Mouse (Mus musculus) hindbrain, embryonic 14.5 days (tissue): ENCODE results near the gene Ugt3a2. TPM values are rescaled to one million over a fixed set of nuclear protein-coding genes. Genes with fewer than 3 reads are reported as not detected.

Experiments used
- ATAC-seq: fragments of 200-750 bp; cut with Nextera tagmentation; 2 replicates; pipeline ENCODE4 v1.8.0; 2017; ENCODE audit warnings: moderate number of reproducible peaks, mild to moderate bottlenecking, moderate TSS enrichment, moderate library complexity; ENCODE audit not compliant: low FRiP score
- DNase-seq: peaks from one replicate; pipeline ENCODE4 v3.0.0-alpha.2; 2015; ENCODE audit warnings: low spot score
- H3K27ac ChIP-seq: fragments of 300-500 bp; sonication (generic); 2 replicates; pipeline ENCODE4 v1.5.1; 2014; ENCODE audit warnings: mild to moderate bottlenecking, moderate library complexity
- H3K27me3 ChIP-seq: fragments of 300-500 bp; sonication (generic); 2 replicates; pipeline ENCODE4 v1.6.1; 2014; ENCODE audit warnings: mild to moderate bottlenecking, low read length, mixed read lengths; ENCODE audit not compliant: control insufficient read depth, insufficient read depth
- H3K36me3 ChIP-seq: fragments of 300-500 bp; sonication (generic); replicated peaks from 2 replicates; pipeline ENCODE4 v1.6.1; 2014; ENCODE audit not compliant: control insufficient read depth, insufficient read depth
- H3K4me1 ChIP-seq: fragments of 300-500 bp; sonication (generic); replicated peaks from 2 replicates; pipeline ENCODE4 v1.6.1; 2014; ENCODE audit warnings: antibody characterized with exemption, low read length, mixed read lengths; ENCODE audit not compliant: control insufficient read depth, insufficient read depth
- H3K4me2 ChIP-seq: fragments of 300-500 bp; sonication (generic); replicated peaks from 2 replicates; pipeline ENCODE4 v1.6.1; 2014; ENCODE audit warnings: mild to moderate bottlenecking, moderate library complexity
- H3K4me3 ChIP-seq: fragments of 300-500 bp; sonication (generic); replicated peaks from 2 replicates; pipeline ENCODE4 v1.5.1; 2014; ENCODE audit warnings: mild to moderate bottlenecking, low read length
- H3K9ac ChIP-seq: fragments of 300-500 bp; sonication (generic); 2 replicates; pipeline ENCODE4 v1.6.1; 2014
- H3K9me3 ChIP-seq: fragments of 300-500 bp; sonication (generic); 2 replicates; pipeline ENCODE4 v1.6.1; 2016; ENCODE audit warnings: low read length; ENCODE audit not compliant: control insufficient read depth
- WGBS: fragments of 180-500 bp; shearing (Covaris S2); extraction: QIAGEN DNeasy Blood & Tissue Kit; methylation state at CpG from one replicate; pipeline ENCODE4 v1.1.7; 2014; 5-methylcytosine and 5-hydroxymethylcytosine counted together
- polyA plus RNA-seq: library from polyadenylated mRNA; unstranded; fragments of >200 nt; fragmentation: Nextera tagmentation; extraction: Ambion mirVana; gene quantifications from 2 replicates; pipeline ENCODE4 v1.2.1, GENCODE M21; 2014

Ugt3a2 gene
- not detected in 2 replicates for polyA plus RNA-seq

DNA sequence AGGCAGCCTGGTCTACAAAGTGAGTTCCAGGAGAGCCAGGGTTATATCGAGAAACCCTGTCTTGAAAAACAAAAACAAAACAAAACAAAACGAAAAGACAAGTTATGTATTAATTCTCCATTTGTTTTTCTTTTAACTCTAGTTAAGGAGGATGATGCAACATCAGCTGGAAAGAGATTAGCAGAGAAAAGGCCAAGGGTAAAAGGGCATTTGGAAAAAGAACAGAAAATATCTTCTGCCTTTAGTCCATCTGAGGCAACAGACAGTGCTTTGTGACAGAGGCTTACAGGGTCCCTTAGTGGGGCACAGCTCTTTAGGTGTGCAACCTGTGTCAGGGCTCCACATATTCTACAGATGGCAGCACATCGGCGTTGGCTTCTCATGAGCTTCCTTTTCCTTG lies at the start of gene Ugt3a2:
Gene Ugt3a2, plus strand, starts transcription at position 210 of the 400 bp plus-strand sequence.
- Histone ChIP-seq H3K4me3 (no peak within 1 kb of the TSS), H3K4me2 (no peak within 1 kb of the TSS), H3K36me3 (no peaks in the 10 kb centered on the region), H3K9me3 (no peaks in the 10 kb centered on the region), H3K27me3 (no peaks in the 10 kb centered on the region), H3K27ac (no peak within 1 kb of the TSS), H3K4me1 (no peaks in the 10 kb centered on the region), H3K9ac (no peak within 1 kb of the TSS)
- ATAC-seq (no peak), DNase-seq (no peak)
- 92% methylated on average over 4 of the region's 4 CpGs for WGBS

DNA sequence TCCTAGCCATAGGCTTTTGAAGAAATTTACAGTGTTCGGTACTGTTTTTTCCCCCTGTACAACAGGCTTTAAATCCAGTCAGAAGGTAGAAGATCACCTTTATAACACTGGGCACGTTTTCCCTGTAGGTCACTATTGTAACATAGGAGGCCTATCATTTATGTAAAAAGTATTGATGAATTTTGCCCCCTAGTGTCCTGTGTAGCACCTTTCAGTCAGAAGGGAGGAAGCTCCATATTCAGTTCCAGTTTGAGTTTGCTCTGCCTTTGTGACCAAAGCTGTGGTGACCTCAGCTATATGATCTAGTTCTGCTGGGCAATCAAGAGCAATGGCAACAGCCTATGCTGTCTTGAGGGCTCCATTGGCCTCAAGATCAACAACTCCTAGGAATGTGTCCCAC lies 45.7 kb upstream of the Ugt3a2 start:
- 75% methylated on average over 2 of the region's 2 CpGs for WGBS

DNA sequence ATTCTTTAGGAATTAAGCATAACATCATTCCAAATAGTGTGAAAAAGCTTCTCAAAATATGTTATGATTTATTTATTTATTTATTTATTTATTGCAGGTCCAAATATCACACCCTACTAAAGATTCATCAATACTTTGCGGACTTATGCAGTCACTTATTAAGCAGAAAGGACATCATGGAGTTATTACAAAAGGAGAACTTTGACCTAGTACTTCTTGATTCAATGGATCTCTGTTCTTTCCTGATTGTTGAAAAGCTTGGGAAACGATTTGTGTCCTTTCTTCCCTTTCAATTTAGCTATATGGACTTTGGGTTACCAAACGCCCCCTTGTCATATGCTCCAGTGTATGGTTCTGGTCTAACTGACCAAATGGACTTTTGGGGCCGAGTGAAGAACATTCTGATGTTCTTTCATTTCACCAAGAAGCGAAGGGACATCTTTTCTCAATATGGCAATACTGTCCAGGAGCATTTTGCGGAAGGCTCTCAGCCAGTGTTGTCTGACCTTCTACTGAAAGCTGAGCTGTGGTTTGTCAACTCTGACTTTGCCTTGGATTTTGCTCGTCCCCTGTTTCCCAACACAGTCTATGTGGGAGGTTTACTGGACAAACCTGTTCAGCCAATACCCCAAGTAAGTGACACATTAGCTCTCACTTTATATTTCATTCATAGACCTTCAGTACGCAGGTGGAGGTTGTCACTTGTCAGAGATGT lies 29.2 kb upstream of the Ugt3a2 start:
- Histone ChIP-seq H3K4me2 (no peak overlapping the region), H3K36me3 (no peaks in the 10 kb centered on the region), H3K27ac (no peak overlapping the region), H3K4me3 (no peak overlapping the region), H3K27me3 (no peaks in the 10 kb centered on the region), H3K9ac (no peak overlapping the region), H3K9me3 (no peaks in the 10 kb centered on the region), H3K4me1 (no peaks in the 10 kb centered on the region)
- ATAC-seq (no peak), DNase-seq (peak; percentile 23)
- WGBS = 86% methylated on average over 8 of the region's 8 CpGs

More for the DNA sequence above, 45.7 kb upstream of the Ugt3a2 start:
- Histone ChIP-seq H3K9ac (no peak overlapping the region), H3K27me3 (no peaks in the 10 kb centered on the region), H3K27ac (no peak overlapping the region), H3K9me3 (no peaks in the 10 kb centered on the region), H3K4me2 (no peak overlapping the region), H3K36me3 (no peaks in the 10 kb centered on the region), H3K4me1 (no peaks in the 10 kb centered on the region), H3K4me3 (no peak overlapping the region)
- no peak for ATAC-seq
- DNase-seq = no peak

DNA sequence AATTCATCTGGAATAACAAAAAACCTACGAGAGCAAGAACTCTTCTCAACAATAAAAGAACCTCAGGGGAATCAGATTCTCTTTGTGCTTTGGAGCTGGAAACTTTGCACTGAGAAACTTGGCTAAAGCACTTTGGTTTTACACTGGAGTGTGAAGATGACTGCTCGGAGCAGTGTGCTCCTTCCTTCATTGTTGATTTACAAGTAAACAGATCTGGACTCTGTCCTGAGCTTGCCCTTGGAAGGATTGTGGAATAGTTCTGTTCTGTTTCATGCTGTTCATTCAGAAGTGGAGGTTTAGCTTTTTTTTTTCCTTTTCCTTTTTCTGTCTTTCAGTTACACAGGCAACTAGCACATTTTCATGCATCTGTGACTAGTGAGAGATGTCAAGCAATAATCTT lies 754 bp upstream of the Ugt3a2 start:
- Histone ChIP-seq H3K27ac (no peak overlapping the region), H3K9me3 (no peaks in the 10 kb centered on the region), H3K9ac (no peak overlapping the region), H3K4me3 (no peak overlapping the region), H3K36me3 (no peaks in the 10 kb centered on the region), H3K4me1 (no peaks in the 10 kb centered on the region), H3K4me2 (no peak overlapping the region), H3K27me3 (no peaks in the 10 kb centered on the region)
- ATAC-seq (no peak), DNase-seq (no peak)
- WGBS = 76% methylated on average over 2 of the region's 2 CpGs

DNA sequence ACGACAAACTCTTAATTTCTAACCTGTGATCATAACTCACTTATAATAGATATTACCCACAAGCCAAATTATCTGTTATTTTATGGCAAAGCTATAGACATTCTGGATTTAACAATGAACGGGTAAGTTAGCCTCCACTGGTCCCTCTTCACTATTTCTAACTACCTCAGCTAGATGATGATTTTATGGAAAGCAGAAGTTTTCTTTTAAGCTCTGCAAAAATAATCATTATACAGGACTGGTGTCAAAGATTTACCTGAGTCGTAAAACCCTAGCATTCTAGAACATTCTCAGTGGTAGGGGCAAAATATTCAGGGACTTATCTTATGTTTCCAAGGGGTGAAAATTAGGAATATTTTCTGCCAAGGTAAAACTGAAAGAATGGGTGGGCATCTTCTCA lies 1.3 kb downstream of the Ugt3a2 start:
- Histone ChIP-seq H3K9me3 (no peaks in the 10 kb centered on the region), H3K36me3 (no peaks in the 10 kb centered on the region), H3K27ac (no peak overlapping the region), H3K4me1 (no peaks in the 10 kb centered on the region), H3K4me3 (no peak overlapping the region), H3K27me3 (no peaks in the 10 kb centered on the region), H3K9ac (no peak overlapping the region), H3K4me2 (no peak overlapping the region)
- no peak for DNase-seq
- no peak for ATAC-seq
- WGBS = 94% methylated on average over 3 of the region's 3 CpGs

DNA sequence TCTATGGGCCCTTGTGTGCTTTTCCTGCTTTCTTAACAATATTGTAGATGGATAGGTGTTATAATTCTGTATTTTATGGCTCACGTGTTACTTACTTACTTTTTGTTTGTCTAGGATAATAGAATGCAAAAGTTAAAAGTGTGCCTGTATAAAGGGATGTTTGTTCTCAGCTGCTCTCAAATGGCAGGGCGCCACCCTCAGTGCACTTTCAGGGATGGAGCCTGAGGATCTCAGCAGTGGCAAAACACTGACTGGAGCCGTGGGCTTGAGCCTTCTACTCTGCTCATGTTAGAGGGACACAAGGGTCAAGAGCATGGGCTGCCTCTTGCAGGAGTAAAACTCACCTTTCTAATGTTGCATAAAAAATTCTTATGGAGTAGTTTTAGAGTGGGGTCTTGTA lies 1.7 kb downstream of the Ugt3a2 start:
- Histone ChIP-seq H3K4me3 (no peak overlapping the region), H3K36me3 (no peaks in the 10 kb centered on the region), H3K4me1 (no peaks in the 10 kb centered on the region), H3K9ac (no peak overlapping the region), H3K9me3 (no peaks in the 10 kb centered on the region), H3K27me3 (no peaks in the 10 kb centered on the region), H3K27ac (no peak overlapping the region), H3K4me2 (no peak overlapping the region)
- WGBS = 73% methylated on average over 3 of the region's 3 CpGs
- ATAC-seq (no peak), DNase-seq (no peak)

DNA sequence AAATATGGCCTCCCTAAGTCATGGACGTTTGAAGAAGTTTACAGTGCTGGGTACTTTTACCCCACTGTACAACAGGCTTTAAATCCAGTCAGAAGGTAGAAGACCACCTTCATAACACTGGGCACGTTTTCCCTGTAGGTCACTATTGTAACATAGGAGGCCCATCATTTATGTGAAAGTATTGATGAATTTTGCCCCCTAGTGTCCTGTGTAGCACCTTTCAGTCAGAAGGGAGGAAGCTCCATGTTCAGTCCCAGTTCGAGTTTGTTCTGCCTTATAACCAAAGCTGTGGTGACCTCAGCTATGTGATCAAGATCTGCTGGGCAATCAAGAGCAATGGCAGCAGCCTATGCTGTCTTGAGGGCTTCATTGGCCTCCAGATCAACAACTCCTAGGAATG lies 13.4 kb downstream of the Ugt3a2 start:
- Histone ChIP-seq H3K4me3 (no peak overlapping the region), H3K9me3 (no peaks in the 10 kb centered on the region), H3K4me1 (no peaks in the 10 kb centered on the region), H3K27me3 (no peaks in the 10 kb centered on the region), H3K4me2 (no peak overlapping the region), H3K36me3 (no peaks in the 10 kb centered on the region), H3K27ac (no peak overlapping the region), H3K9ac (no peak overlapping the region)
- ATAC-seq (no peak), DNase-seq (no peak)
- 59% methylated on average over 3 of the region's 3 CpGs for WGBS

DNA sequence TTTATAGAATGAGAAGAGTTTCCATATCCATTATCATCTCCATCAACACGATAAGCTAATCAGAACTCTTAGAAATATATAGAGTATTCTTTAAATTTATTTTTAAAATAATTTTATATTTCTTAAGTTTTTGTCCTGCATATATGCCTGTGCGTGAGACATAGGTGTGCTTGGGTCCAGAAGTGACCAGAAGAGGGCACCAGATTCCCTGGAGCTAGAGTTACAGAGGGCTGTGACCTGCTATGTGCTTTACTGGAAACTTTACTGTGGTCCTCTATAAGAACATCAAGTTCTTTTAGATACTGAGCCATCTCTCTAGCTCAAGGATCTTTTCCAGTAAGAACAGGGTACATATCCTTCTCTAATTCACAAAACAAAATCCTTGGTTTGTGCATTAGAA lies 27.5 kb downstream of the Ugt3a2 start:
- Histone ChIP-seq H3K4me2 (no peak overlapping the region), H3K9me3 (no peaks in the 10 kb centered on the region), H3K27ac (no peak overlapping the region), H3K36me3 (no peaks in the 10 kb centered on the region), H3K4me3 (no peak overlapping the region), H3K9ac (no peak overlapping the region), H3K4me1 (no peaks in the 10 kb centered on the region), H3K27me3 (no peaks in the 10 kb centered on the region)
- WGBS = 76% methylated on average over 2 of the region's 2 CpGs
- DNase-seq = no peak
- ATAC-seq = no peak

DNA sequence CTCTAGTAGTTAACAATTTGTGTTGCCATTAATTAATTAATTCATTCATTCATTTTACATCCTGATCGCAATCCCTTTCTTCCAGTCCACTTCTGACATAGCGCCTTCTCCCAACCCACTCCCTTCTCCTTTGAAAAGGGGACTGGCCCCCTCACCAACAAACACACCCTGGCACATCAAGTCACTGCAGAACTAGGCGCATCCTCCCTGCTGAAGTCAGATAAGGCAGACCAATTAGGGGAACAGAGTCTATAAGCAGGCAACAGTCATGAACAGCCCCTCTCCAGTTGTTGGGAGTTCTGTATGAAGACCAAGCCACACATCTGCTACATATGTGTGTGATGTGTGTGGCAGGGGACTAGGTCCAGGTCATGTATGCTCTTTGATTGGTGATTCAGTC lies 33.4 kb downstream of the Ugt3a2 start:
- no peak overlapping the region for H3K4me3 ChIP-seq
- WGBS = 98% methylated on average over 3 of the region's 3 CpGs
- H3K9ac ChIP-seq = no peak overlapping the region
- no peak overlapping the region for H3K27ac ChIP-seq
- H3K27me3 ChIP-seq = no peaks in the 10 kb centered on the region
- H3K4me1 ChIP-seq = no peaks in the 10 kb centered on the region
- H3K36me3 ChIP-seq = no peaks in the 10 kb centered on the region
- H3K4me2 ChIP-seq = no peak overlapping the region
- H3K9me3 ChIP-seq = no peaks in the 10 kb centered on the region
- no peak for ATAC-seq
- no peak for DNase-seq

DNA sequence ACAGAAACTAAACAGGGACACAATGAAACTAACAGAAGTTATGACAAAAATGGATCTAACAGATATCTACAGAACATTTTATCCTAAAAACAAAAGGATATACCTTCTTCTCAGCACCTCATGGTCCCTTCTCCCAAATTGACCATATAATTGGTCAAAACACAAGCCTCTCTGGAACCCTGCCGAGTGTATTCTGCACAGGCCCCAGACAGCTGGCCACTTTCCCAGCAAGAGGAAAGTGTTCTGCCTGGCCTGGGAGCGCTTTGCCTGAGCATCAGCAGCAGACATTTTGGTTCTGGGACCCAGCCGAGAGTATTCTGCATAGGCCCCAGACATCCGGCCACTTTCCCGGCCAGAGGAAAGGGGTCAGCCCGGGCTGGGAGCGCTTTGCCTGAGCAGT lies 40.9 kb downstream of the Ugt3a2 start:
- ATAC-seq (no peak), DNase-seq (no peak)
- H3K9ac ChIP-seq = no peak overlapping the region
- H3K27me3 ChIP-seq = no peaks in the 10 kb centered on the region
- H3K4me2 ChIP-seq = no peak overlapping the region
- no peaks in the 10 kb centered on the region for H3K36me3 ChIP-seq
- H3K27ac ChIP-seq = no peak overlapping the region
- WGBS = 87% methylated on average over 7 of the region's 7 CpGs
- H3K9me3 ChIP-seq = no peaks in the 10 kb centered on the region
- H3K4me1 ChIP-seq = no peaks in the 10 kb centered on the region
- no peak overlapping the region for H3K4me3 ChIP-seq
